Mouse (Mus musculus) layer of hippocampus, adult 2 months (tissue): ENCODE measurements at regions not wholly inside any gene's neighbourhood (a gene's known extent, or its start where the extent isn't known, plus 50 kb on each side); places are given as distances from the start of the nearest gene placed in this dataset.

ENCODE experiments used
- DNase-seq, 2 experiments: peaks; one replicate each; pipeline ENCODE4 v3.0.0; 2022; ENCODE audit warnings: low spot score in 2 of 2
- H3K27ac ChIP-seq: fragments of 200-600 bp; 2 replicates; pipeline ENCODE4 v1.8.1; 2022
- H3K4me3 ChIP-seq: fragments of 200-600 bp; 2 replicates; pipeline ENCODE4 v1.8.1; 2022; ENCODE audit warnings: mild to moderate bottlenecking
- CTCF ChIP-seq: fragments of 200-600 bp; conservative IDR thresholded peaks from 2 replicates; pipeline ENCODE4 v1.8.1; 2022; ENCODE audit warnings: antibody characterized with exemption, mild to moderate bottlenecking, moderate library complexity

- H3K27ac ChIP-seq: no peak overlapping the region
- TF ChIP-seq CTCF: no peak
- DNase-seq: peak; percentile 20 to 29
- no peak overlapping the region for H3K4me3 ChIP-seq
Measured at GRCm38 (mm10) chr14:33734446-33735043, 145.5 kb downstream of the Ptpn20 start.

- no peak overlapping the region for H3K4me3 ChIP-seq
- no peak for DNase-seq
- no peak overlapping the region for H3K27ac ChIP-seq
- TF ChIP-seq CTCF: no peak
Measured at GRCm38 (mm10) chr14:33735653-33736052, 146.6 kb downstream of the Ptpn20 start.

GRCm38 (mm10) chr14:33746181-33746580 lies 157.2 kb downstream of the Ptpn20 start:
- DNase-seq: no peak
- TF ChIP-seq CTCF: no peak
- Histone ChIP-seq H3K27ac (no peak overlapping the region), H3K4me3 (no peak overlapping the region)

- DNase-seq: no peak
- Histone ChIP-seq H3K27ac (no peak overlapping the region), H3K4me3 (no peak overlapping the region)
- TF ChIP-seq CTCF: no peak
Measured at GRCm38 (mm10) chr14:33759656-33760055, 163.7 kb upstream of the Gdf10 start.

- DNase-seq: no peak
- TF ChIP-seq CTCF: no peak
- H3K27ac ChIP-seq: no peak overlapping the region
- no peak overlapping the region for H3K4me3 ChIP-seq
Measured at GRCm38 (mm10) chr14:33763641-33764046, 159.7 kb upstream of the Gdf10 start.

- no peak for DNase-seq
- TF ChIP-seq CTCF: no peak
- Histone ChIP-seq H3K27ac (no peak overlapping the region), H3K4me3 (no peak overlapping the region)
Measured at GRCm38 (mm10) chr14:33765767-33766166, 157.6 kb upstream of the Gdf10 start.

GRCm38 (mm10) chr14:33772374-33772773 lies 151.0 kb upstream of the Gdf10 start:
- H3K4me3 ChIP-seq: no peak overlapping the region

GRCm38 (mm10) chr14:33789556-33789955 lies 133.8 kb upstream of the Gdf10 start:
- no peak overlapping the region for H3K4me3 ChIP-seq
- no peak for DNase-seq
- TF ChIP-seq CTCF: no peak
- H3K27ac ChIP-seq: no peak overlapping the region

More at GRCm38 (mm10) chr14:33772374-33772773, 151.0 kb upstream of the Gdf10 start:
- DNase-seq: no peak
- no peak for TF ChIP-seq CTCF
- H3K27ac ChIP-seq: no peak overlapping the region

GRCm38 (mm10) chr14:33794262-33794661 lies 129.1 kb upstream of the Gdf10 start:
- TF ChIP-seq CTCF: no peak
- Histone ChIP-seq H3K4me3 (no peak overlapping the region), H3K27ac (no peak overlapping the region)
- no peak for DNase-seq

- TF ChIP-seq CTCF: no peak
- Histone ChIP-seq H3K27ac (no peak overlapping the region), H3K4me3 (no peak overlapping the region)
- DNase-seq: no peak
Measured at GRCm38 (mm10) chr14:33797551-33798303, 125.7 kb upstream of the Gdf10 start.

- Histone ChIP-seq H3K4me3 (no peak overlapping the region), H3K27ac (no peak overlapping the region)
- DNase-seq: no peak
- TF ChIP-seq CTCF: no peak
Measured at GRCm38 (mm10) chr14:33804321-33804720, 119.1 kb upstream of the Gdf10 start.

GRCm38 (mm10) chr14:33804721-33805120 lies 118.7 kb upstream of the Gdf10 start:
- no peak for TF ChIP-seq CTCF
- Histone ChIP-seq H3K27ac (no peak overlapping the region), H3K4me3 (no peak overlapping the region)
- DNase-seq: no peak

- no peak for DNase-seq
- H3K4me3 ChIP-seq: no peak overlapping the region
- no peak overlapping the region for H3K27ac ChIP-seq
- TF ChIP-seq CTCF: no peak
Measured at GRCm38 (mm10) chr14:33807196-33807595, 116.2 kb upstream of the Gdf10 start.
